Mouse (Mus musculus): Measurements from ENCODE around the gene Cfap97d1. TPM values are rescaled to one million over a fixed set of nuclear protein-coding genes. Genes with fewer than 3 reads are reported as not detected.

The Cfap97d1 gene
- total RNA-seq (2022), result not detected

- DNase-seq (ENCODE audit: low spot score), result peak; percentile 98
These were observed at the start of gene Cfap97d1 for GRCm38 (mm10) chr11:101984054-101985025. Cfap97d1 (plus strand) TSS chr11:101984279.

- no peak for DNase-seq (ENCODE audit: low spot score)
These were observed 48.3 kb upstream of the Cfap97d1 start for GRCm38 (mm10) chr11:101935743-101936142.

GRCm38 (mm10) chr11:101936421-101936820 lies 47.7 kb upstream of the Cfap97d1 start:
- no peak for DNase-seq (ENCODE audit: low spot score)

DNA sequence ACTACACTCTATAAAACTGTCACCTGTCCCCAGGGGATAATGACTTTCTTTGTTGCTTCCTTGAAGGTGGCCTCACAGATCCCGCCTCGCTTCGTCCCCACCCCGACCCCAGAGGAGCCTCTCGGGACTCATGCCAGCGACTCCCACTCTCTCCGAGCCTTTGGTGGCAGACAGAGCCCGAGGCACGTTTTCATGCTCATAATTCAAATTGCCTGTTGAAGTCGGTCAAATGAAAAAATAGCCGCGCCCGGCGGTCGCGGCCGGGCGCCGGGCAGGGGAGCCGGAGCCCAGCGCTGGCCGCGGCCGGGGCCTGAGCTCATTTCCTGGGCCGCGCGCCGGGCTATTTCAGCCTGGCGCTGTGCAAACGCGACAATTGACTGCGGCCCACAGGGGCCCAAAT lies 47.0 kb upstream of the Cfap97d1 start:
- no peak for DNase-seq (ENCODE audit: low spot score)

- no peak for DNase-seq (ENCODE audit: low spot score)
These were observed 41.0 kb upstream of the Cfap97d1 start for GRCm38 (mm10) chr11:101943055-101943454.

GRCm38 (mm10) chr11:101946525-101946924 lies 37.6 kb upstream of the Cfap97d1 start:
- DNase-seq (ENCODE audit: low spot score), result no peak

GRCm38 (mm10) chr11:101950021-101950420 lies 34.1 kb upstream of the Cfap97d1 start:
- no peak for DNase-seq (ENCODE audit: low spot score)

GRCm38 (mm10) chr11:101952541-101953341 lies 31.3 kb upstream of the Cfap97d1 start:
- DNase-seq (ENCODE audit: low spot score), result peak; percentile 77

- no peak for DNase-seq (ENCODE audit: low spot score)
These were observed 30.6 kb upstream of the Cfap97d1 start for GRCm38 (mm10) chr11:101953441-101953840.

- no peak for DNase-seq (ENCODE audit: low spot score)
These were observed 26.6 kb upstream of the Cfap97d1 start for GRCm38 (mm10) chr11:101957476-101957875.

DNA sequence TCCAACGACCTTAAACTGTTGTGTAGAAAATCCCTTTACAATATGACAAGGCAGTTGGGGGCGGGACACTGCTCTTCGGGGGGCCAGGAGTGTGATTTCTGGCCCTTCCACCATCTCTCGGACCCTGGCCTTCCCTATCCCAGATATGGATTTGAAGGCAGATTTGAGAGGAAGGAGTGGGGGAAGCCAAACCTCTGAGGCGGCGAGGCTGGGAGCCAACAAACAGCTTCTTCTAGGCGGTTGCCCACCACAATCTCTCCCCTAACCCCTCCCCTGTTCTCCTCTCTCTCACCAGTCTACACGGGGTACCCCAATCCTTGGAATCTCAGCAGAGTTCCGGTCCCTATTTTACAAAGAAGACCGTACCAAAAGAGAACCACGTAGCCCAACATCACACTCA lies 21.0 kb upstream of the Cfap97d1 start:
- no peak for DNase-seq (ENCODE audit: low spot score)

DNA sequence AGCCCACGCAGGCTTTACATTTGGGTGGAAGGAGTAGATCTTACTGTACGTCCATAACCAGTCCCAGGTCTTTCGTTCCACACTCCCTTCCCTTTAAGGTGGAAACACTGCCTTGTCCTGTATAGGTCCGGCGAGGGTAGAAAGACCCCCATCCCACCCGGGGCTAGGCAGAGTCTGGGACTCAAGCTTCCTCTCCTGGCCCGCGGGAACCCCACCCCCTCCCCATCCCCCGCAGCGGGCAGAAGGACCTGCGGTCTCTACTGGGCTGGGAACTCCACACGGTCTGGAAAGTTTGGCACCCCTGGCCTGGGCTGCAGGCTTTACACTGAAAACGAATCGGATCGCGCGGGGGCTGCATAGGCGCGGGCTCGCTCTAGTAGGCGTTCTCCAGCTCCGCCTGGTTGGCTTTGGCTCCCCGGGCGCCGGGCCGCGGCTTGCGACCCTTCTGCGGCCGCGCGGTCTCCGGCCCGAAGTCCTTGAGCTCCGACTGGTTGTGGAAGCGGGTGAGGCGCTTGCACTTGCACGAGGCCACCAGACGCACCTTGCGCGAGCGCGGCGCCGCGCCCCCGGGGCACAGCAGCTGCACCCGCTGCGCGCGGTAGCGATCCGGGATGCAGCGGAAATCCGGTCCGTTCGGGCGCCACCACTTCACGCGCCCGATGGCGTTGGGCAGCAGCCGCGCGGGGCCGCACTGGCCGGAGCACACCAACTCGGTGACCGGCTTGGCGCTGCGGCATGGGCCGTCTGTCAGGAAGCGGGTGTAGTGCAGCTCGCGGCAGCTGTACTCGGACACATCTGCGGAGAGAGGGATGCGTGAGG lies 20.4 kb upstream of the Cfap97d1 start:
- DNase-seq (ENCODE audit: low spot score), result no peak

DNA sequence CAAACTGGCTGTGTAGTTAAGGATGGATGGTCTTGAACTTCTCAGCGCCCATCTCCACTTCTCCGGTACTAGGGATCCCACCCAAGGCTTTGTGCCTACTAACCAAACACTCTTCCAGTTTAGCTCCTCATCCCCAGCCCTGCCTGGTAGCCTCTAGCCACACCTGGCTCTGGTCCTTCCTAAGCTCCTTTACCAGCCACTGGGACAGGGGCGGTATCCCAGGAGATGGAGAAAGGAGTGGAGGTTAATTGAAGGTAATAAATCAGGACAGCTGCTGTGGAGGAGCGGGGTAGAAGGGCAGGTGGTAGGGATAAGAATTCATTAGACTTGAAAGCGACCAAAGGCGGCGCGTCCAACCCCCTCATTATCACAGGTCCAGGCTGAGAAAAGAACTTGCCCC lies 19.4 kb upstream of the Cfap97d1 start:
- no peak for DNase-seq (ENCODE audit: low spot score)

GRCm38 (mm10) chr11:101965553-101965952 lies 18.5 kb upstream of the Cfap97d1 start:
- DNase-seq (ENCODE audit: low spot score), result no peak

GRCm38 (mm10) chr11:101966965-101967614 lies 17.0 kb upstream of the Cfap97d1 start, which contains the start of gene Sost:
Sost (minus strand) TSS chr11:101967015.
- DNase-seq (ENCODE audit: low spot score), result no peak

DNA sequence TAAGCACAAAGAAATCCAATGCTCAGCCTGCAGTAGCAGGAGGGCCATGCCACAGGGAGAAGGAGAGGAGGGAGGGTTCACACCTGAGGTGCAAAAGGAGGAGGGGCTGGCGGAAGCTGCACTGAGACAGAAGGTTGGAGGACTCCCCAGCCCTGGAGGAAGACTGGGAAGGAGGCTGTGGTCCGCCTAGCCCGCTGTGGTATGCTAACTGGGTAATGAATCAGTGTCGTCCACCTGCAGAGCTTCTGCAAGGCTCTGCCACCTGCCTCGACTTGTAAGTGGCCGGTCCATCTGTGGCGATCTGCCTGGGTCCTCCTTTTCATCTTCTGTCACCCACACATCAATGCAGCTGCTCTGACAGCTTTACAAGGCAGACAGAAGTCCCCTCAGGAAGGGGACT lies 15.8 kb upstream of the Cfap97d1 start:
- DNase-seq (ENCODE audit: low spot score), result no peak

DNA sequence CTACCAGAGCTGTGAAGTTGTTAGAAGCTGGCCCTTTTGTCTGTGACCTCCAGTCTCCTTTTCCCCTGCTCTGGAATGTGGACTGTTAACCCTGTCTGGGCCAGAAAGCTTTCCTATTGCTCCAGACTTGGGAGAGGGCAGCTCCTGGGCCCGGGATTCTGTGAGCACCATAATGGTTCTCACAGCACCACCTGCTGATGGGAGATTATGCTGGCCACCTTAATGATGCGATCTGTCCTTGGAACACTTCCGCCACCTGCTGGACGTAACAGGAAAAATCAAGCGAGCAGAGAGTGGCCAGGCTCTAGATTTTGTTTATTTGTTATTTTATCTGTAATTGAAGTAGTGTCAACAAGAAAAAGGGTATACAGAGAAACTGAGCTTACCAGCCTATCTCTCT lies 15.3 kb upstream of the Cfap97d1 start:
- peak; percentile 86 for DNase-seq (ENCODE audit: low spot score)

DNA sequence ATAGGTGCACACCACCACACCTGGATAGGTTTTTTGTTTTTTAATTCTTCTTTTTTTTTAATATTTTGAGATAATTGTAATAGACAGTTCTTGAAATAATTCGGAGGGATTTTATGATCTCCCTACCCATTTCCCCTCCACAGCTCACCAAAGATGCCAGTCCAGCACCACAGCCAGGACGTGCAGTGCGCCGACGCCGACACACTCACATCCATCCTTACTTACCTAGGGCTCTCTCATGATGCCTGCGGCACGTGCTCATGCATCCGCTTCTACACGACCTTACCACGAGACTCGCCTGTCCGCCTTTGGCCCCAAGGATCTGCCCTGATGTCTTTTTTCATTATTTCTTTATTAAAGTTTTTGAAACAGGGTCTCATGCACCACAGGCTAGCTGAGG lies 14.2 kb upstream of the Cfap97d1 start:
- no peak for DNase-seq (ENCODE audit: low spot score)

DNA sequence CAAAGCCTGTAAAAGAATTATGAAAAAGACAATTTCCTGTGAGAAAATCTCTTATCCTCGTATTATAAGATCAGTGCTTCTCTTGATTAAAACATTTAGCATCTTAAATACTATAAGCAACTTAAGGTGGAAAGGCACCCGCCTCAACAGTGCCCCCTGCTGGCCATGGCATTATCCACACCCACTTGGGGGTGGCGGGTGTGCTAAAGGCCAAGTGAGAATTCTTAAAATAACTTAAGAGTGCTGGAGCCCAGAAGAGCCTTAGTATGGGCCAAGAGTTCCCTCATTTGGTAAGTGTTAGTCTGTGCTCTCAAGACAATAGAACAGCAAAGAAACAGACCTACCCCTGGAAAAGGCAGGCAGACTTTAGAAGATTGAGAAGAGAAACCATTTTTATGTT lies 12.7 kb upstream of the Cfap97d1 start:
- no peak for DNase-seq (ENCODE audit: low spot score)

- DNase-seq (ENCODE audit: low spot score), result no peak
These were observed 12.0 kb upstream of the Cfap97d1 start for GRCm38 (mm10) chr11:101972097-101972496.

- DNase-seq (ENCODE audit: low spot score), result no peak
These were observed 11.4 kb upstream of the Cfap97d1 start for GRCm38 (mm10) chr11:101972651-101973050.
